Mouse (Mus musculus): ENCODE results near the gene Polrmt.
A peak's percentile ranks its signal among the peaks of the same experiment; 100 is the strongest.

Polrmt gene

GRCm38 (mm10) chr10:79738259-79738658, 8.1 kb downstream of the Polrmt start:
- DNase-seq = peak; percentile 45

- DNase-seq = peak; percentile 52
These were observed 9.7 kb downstream of the Polrmt start for GRCm38 (mm10) chr10:79736706-79737105.

- no peak for DNase-seq
These were observed 11.0 kb downstream of the Polrmt start for GRCm38 (mm10) chr10:79735361-79735760.

GRCm38 (mm10) chr10:79733847-79734246, 12.5 kb downstream of the Polrmt start:
- DNase-seq = no peak

- peak; percentile 51 for DNase-seq
These were observed 13.9 kb downstream of the Polrmt start for GRCm38 (mm10) chr10:79732500-79732899.

GRCm38 (mm10) chr10:79729357-79729965, 16.9 kb downstream of the Polrmt start:
- peak; percentile 48 for DNase-seq

GRCm38 (mm10) chr10:79728323-79729249, 17.8 kb downstream of the Polrmt start:
- no peak for DNase-seq

GRCm38 (mm10) chr10:79726090-79726489, 20.3 kb downstream of the Polrmt start:
- DNase-seq = peak; percentile 71

GRCm38 (mm10) chr10:79723692-79724091, 22.7 kb downstream of the Polrmt start:
- no peak for DNase-seq

DNA sequence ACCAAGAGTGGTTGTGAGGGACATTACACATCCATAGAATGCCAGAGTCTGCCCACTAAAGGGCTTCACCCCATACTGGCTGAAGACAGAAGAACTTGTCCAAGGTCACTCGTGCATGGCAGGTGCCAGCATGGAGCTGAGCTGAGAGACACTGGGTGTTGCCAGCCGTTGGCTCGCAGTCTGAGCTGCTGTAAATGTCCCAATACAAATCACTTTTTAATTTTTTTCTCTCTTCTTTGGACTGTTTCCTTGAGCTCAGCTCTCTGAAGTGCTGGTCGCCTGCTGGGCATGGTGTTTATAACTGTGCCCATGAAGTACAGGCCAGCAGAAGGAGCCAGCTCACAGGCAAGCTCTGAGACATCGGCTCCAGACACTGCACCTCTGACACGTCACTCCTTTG, 23.3 kb downstream of the Polrmt start:
- DNase-seq = no peak

DNA sequence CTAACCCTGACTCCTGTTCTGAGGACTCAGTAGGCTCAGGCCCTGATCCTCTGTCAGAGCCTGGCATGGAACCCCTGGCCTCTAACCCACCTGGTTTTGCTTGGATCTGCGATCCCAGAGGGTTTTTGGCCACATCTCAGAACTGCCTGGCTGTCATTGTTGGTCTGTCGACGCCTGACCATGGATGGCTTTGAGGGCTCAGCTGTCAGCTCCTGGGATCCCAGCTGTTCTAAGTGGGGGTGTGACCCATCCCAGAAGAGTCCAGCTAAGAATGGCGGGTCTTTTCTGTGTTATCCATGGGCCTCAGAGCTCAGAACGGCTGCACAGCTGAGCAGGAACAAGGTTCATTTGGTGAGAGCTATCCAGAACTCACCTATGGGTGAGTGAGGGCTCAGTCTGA, 25.3 kb downstream of the Polrmt start:
- no peak for DNase-seq

DNA sequence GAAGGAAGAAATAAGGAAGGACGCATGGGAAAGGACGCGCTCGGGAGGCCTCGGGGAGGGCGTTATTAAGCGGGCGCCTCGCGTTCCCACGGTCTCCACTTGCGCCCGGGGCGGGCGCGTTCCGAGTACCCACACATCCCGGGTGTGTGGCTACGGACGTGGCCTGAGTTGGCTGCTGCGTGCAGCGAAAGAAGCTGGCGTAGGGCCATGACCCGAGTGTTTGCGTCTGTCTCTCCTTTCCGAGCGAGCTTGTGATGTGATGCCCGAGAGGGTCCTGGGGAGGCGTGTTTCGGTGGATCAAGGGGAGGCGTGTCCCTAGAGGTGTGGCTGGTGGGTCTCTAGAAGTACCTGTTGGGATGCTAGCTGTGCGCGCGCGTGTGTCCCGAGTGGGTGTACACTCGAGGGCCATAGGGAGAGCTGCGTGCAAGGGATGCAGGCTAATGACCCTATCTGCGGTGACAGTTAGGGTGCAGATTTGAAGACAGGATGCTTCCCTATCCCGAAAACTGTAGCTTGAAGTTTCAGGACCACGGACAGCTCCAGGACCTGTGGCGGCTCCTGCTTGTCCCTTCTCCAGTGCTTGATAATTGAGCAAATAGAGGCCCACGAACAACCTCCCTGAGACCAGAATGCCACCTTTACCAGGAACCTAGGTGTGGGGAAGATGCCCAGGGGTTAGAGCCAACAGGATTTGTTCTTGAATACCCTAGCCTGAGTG, 28.6 kb downstream of the Polrmt start:
- DNase-seq = peak; percentile 91

GRCm38 (mm10) chr10:79716988-79717355, 29.4 kb downstream of the Polrmt start:
- peak; percentile 41 for DNase-seq

- no peak for DNase-seq
These were observed 30.0 kb downstream of the Polrmt start, which contains the start of gene Hcn2 for GRCm38 (mm10) chr10:79716254-79716987. Gene Hcn2, plus strand, starts transcription at chr10:79716634.

- no peak for DNase-seq
These were observed 31.4 kb downstream of the Polrmt start for GRCm38 (mm10) chr10:79714996-79715395.

DNA sequence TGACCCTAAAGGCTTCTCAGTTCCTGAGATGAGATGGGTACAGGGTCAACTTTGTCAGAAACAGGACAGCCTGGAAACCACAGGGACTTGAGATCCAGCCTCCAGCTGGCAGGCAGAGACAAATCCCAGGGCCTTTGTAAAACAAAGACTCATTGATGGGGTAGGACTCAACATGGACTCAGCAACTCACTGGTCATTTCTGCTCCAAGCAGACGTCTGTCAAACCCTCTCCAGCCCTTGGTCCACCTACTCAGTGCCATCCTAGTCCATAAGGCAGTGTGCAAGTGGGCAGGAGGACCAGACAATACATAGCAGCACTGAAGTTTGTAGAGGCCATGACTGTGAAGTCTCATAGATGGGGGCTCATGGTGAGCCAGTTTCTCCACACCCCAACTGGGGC, 33.2 kb downstream of the Polrmt start:
- no peak for DNase-seq

DNA sequence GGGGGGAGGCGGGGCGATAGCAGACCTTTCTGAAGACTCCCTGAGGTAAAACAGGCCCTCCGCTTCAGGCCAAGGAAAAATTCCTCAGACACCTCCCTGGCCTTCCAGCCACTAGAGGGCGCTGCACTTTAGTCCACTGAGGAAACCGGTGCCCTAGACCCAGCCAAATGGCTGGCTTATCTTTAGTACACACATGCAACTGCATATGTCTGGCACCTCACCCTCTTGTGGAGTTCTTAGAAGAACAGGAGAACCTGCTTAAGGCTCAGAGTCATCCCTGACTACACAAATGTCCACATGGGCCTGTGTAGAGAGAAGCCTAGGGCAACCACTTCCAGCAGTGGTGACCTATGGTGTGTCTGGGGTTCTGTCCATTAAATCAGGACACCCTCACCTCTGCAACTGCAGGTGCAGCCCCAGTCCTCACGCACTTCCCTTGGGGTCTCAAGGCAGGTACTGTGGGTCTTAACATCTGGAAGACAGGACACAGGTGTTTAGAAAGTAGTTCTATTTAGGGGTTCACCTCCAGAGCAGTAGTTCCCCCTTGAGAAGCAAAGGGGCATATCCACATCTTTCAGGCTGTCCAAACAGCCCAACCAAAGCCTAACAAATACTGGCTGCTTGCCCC, 33.8 kb downstream of the Polrmt start:
- DNase-seq = peak; percentile 89

DNA sequence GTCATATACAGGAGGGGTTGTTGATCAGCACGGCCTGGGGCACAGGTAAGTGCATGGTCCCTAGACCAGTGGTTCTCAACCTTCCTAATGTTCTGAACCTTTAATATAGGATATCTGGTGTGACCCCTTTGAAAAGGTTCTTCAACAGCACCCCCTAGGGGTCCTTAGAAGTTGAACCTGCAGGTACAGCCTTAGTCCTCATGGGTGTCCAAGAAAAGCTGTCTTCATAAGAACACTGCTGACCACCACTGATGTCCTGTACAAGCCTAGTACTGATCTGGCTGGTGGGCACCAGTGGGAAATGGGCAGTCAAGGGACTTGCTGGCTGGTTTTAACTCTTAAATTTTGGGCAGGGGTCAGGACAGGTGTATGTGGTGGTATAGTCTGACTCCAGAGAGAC, 34.4 kb downstream of the Polrmt start:
- no peak for DNase-seq

- DNase-seq = no peak
These were observed 37.1 kb downstream of the Polrmt start for GRCm38 (mm10) chr10:79709307-79709706.

- DNase-seq = no peak
These were observed 37.7 kb downstream of the Polrmt start for GRCm38 (mm10) chr10:79708668-79709067.

GRCm38 (mm10) chr10:79707759-79708158, 38.6 kb downstream of the Polrmt start:
- no peak for DNase-seq

- no peak for DNase-seq
These were observed 39.2 kb downstream of the Polrmt start for GRCm38 (mm10) chr10:79707162-79707561.
